Mouse (Mus musculus) ES-Bruce4 (cell line): ENCODE results near the gene Colgalt2. TPM values are rescaled to one million over a fixed set of nuclear protein-coding genes. Genes with fewer than 3 reads are reported as not detected.

Experiments used
- H3K27ac ChIP-seq: 2 replicates; pipeline ENCODE4 v1.5.1; 2012; ENCODE audit warnings: low read length, inconsistent platforms; ENCODE audit not compliant: insufficient read depth
- H3K27me3 ChIP-seq: 2 replicates; pipeline ENCODE4 v1.6.1; 2012; ENCODE audit warnings: mild to moderate bottlenecking, low read length, inconsistent platforms; ENCODE audit not compliant: control insufficient read depth, poor library complexity, insufficient read depth, severe bottlenecking
- H3K36me3 ChIP-seq: 2 replicates; pipeline ENCODE4 v1.6.1; 2012; ENCODE audit warnings: inconsistent platforms, mild to moderate bottlenecking, low read length, moderate library complexity; ENCODE audit not compliant: control insufficient read depth, poor library complexity, insufficient read depth, severe bottlenecking
- H3K4me1 ChIP-seq: one replicate; pipeline ENCODE4 v1.8.1; 2011; ENCODE audit warnings: low read length; ENCODE audit not compliant: control insufficient read depth, insufficient read depth
- H3K4me3 ChIP-seq: 2 replicates; pipeline ENCODE4 v1.5.1; 2011; ENCODE audit warnings: low read depth, mild to moderate bottlenecking, low read length
- H3K9ac ChIP-seq: 2 replicates; pipeline ENCODE4 v1.6.1; 2012; ENCODE audit warnings: low read depth, mild to moderate bottlenecking, inconsistent platforms; ENCODE audit not compliant: poor library complexity, severe bottlenecking
- H3K9me3 ChIP-seq: replicated peaks from 2 replicates; pipeline ENCODE4 v1.6.1; 2012; ENCODE audit warnings: mild to moderate bottlenecking, low read length, inconsistent platforms; ENCODE audit not compliant: control insufficient read depth, poor library complexity, insufficient read depth, severe bottlenecking
- CTCF ChIP-seq: IDR thresholded peaks from one replicate; pipeline ENCODE4 v1.8.1; 2011; ENCODE audit warnings: low read depth, low read length
- EP300 ChIP-seq: IDR thresholded peaks from 2 replicates; pipeline ENCODE4 v1.6.1; 2011; ENCODE audit warnings: low read depth, low read length; ENCODE audit not compliant: insufficient read depth
- POLR2A ChIP-seq: IDR thresholded peaks from one replicate; pipeline ENCODE4 v1.8.1; 2011; ENCODE audit warnings: low read length; ENCODE audit not compliant: insufficient read depth
- polyA plus RNA-seq: library from polyadenylated mRNA; stranded (reverse); fragments of >200 nt; gene quantifications from 2 replicates; pipeline ENCODE4 v1.2.4, GENCODE M21; 2011; ENCODE audit warnings: low read depth; ENCODE audit not compliant: missing spikeins, insufficient read depth, insufficient read length

Gene Colgalt2
- polyA plus RNA-seq, 1 experiment, result not detected

GRCm38 (mm10) chr1:152386188-152386835 lies 13.3 kb upstream of the Colgalt2 start, which contains the start of gene Tsen15:
Gene Tsen15 (minus strand): TSS chr1:152386688.
- TF ChIP-seq POLR2A (no peak), CTCF (no peak), EP300 (no peak)
- Histone ChIP-seq H3K36me3 (0 out of 2 replicates have a peak, but pooled peaks cover 2% of the 10 kb centered on the region), H3K9ac (peak within 1 kb of the TSS; percentile 93), H3K4me3 (peak within 1 kb of the TSS; percentile 76), H3K9me3 (no peaks in the 10 kb centered on the region), H3K27me3 (no peaks in the 10 kb centered on the region), H3K4me1 (peaks cover 2% of the 10 kb centered on the region), H3K27ac (no peak within 1 kb of the TSS)

GRCm38 (mm10) chr1:152389271-152389670 lies 10.4 kb upstream of the Colgalt2 start:
- H3K9ac ChIP-seq, result no peak overlapping the region
- peaks cover 2% of the 10 kb centered on the region for H3K4me1 ChIP-seq
- H3K27ac ChIP-seq, result no peak overlapping the region
- H3K27me3 ChIP-seq, result no peaks in the 10 kb centered on the region
- H3K9me3 ChIP-seq, result no peaks in the 10 kb centered on the region; the same call in 1 of the 2 replicates
- H3K4me3 ChIP-seq, result no peak overlapping the region
- no peak for TF ChIP-seq EP300
- TF ChIP-seq CTCF, result no peak
- TF ChIP-seq POLR2A, result no peak
- no peaks in the 10 kb centered on the region for H3K36me3 ChIP-seq

GRCm38 (mm10) chr1:152394137-152394536 lies 5.5 kb upstream of the Colgalt2 start:
- H3K27me3 ChIP-seq, result no peaks in the 10 kb centered on the region

GRCm38 (mm10) chr1:152394956-152395515 lies 4.6 kb upstream of the Colgalt2 start:
- Histone ChIP-seq H3K9ac (no peak overlapping the region), H3K4me1 (no peaks in the 10 kb centered on the region), H3K9me3 (peaks cover 7% of the 10 kb centered on the region)

More at GRCm38 (mm10) chr1:152394137-152394536, 5.5 kb upstream of the Colgalt2 start:
- H3K4me3 ChIP-seq, result no peak overlapping the region
- no peak overlapping the region for H3K9ac ChIP-seq
- H3K9me3 ChIP-seq, result peaks cover 7% of the 10 kb centered on the region
- no peak for TF ChIP-seq CTCF
- no peak for TF ChIP-seq POLR2A
- TF ChIP-seq EP300, result no peak
- H3K27ac ChIP-seq, result no peak overlapping the region
- H3K4me1 ChIP-seq, result no peaks in the 10 kb centered on the region
- no peaks in the 10 kb centered on the region for H3K36me3 ChIP-seq

GRCm38 (mm10) chr1:152398708-152399107 lies 922 bp upstream of the Colgalt2 start:
- H3K4me1 ChIP-seq, result no peaks in the 10 kb centered on the region
- no peak overlapping the region for H3K4me3 ChIP-seq
- TF ChIP-seq POLR2A (no peak), EP300 (no peak), CTCF (no peak)
- H3K36me3 ChIP-seq, result no peaks in the 10 kb centered on the region
- peaks cover 7% of the 10 kb centered on the region; the same call in 1 of the 2 replicates for H3K9me3 ChIP-seq
- no peaks in the 10 kb centered on the region for H3K27me3 ChIP-seq
- no peak overlapping the region for H3K27ac ChIP-seq
- H3K9ac ChIP-seq, result no peak overlapping the region

More at GRCm38 (mm10) chr1:152394956-152395515, 4.6 kb upstream of the Colgalt2 start:
- Histone ChIP-seq H3K36me3 (no peaks in the 10 kb centered on the region), H3K27me3 (no peaks in the 10 kb centered on the region), H3K4me3 (no peak overlapping the region), H3K27ac (no peak overlapping the region)
- no peak for TF ChIP-seq POLR2A
- no peak for TF ChIP-seq EP300
- TF ChIP-seq CTCF, result no peak
